Mouse (Mus musculus): ENCODE measurements around the gene Gm45021. TPM values are rescaled to one million over a fixed set of nuclear protein-coding genes. Genes with fewer than 3 reads are reported as not detected.
"Not testable (repeated sequence)": the region's sequence is repeated elsewhere in the genome, so short reads cannot be mapped to it uniquely, and the experiment has no call there.

The Gm45021 gene
- total RNA-seq, 1 experiment from 2014 or later, result not detected

GRCm38 (mm10) chr6:48608124-48608523, 18.7 kb downstream of the Gm45021 start:
- ATAC-seq (replicated peaks; ENCODE audit: low read depth, poor library complexity, severe bottlenecking), result no peak

DNA sequence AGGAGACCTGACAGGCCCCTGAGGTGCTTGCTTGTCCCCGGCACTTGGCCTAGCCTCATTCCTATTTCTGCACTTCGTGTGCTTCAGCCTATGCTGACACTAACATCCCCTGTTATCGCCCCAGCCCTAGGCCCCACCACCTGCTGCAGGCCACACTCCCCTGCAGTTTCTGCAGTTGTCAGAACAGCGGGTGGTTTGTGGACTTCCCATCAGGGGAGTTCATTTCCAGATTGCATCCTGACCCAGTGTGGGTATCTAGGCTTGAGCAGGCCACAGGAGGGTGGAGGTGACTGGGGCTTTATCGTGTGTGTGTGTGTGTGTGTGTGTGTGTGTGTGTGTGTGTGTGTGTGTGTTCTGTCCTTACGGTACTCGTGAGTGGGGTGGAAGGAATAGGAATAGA, 20.1 kb downstream of the Gm45021 start:
- peak; percentile 25; the same call in 1 of the 2 replicates for ATAC-seq (replicated peaks; ENCODE audit: low read depth, poor library complexity, severe bottlenecking)

GRCm38 (mm10) chr6:48610657-48611056, 21.2 kb downstream of the Gm45021 start:
- ATAC-seq (replicated peaks; ENCODE audit: low read depth, poor library complexity, severe bottlenecking), result no peak

DNA sequence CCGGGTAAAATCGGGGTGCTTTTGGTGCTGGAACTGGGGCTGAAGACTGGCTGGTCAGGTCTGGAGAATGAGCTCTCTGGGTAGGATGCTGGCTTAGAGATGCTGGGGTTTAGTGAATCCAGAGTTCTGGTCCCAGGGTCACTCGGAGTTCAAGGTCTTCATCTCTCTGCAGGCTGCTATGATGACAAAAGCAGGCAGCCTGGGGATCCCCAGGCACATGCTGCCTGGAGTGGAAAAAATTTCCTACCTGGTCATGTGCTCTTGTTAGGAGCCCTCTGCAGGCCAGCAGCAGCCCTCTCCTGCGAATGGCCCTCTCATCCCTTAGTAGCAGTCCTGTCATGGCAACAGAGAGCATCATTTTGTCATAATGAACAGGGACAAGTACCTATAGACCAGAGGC, 24.1 kb downstream of the Gm45021 start:
- no peak for ATAC-seq (replicated peaks; ENCODE audit: low read depth, poor library complexity, severe bottlenecking)

DNA sequence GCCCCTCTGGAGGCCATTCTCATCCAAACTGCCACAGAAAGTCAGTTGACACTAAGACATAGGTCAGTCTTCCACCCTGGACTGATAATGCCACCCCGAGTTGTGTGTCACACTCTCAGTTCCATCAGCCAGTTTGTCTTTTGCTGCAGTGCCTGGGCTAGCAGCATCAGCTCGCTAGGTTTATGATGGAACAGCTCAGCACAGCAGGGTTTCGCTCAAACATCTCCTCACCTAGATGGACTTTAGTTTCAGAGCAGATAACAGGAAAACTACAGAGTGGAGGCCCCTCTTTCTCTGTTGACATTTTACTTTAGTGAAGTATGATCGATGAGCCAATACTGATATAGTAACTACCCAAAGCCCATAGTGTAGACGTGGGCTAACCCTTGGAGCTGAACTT, 25.3 kb downstream of the Gm45021 start:
- ATAC-seq (replicated peaks; ENCODE audit: low read depth, poor library complexity, severe bottlenecking), result no peak

GRCm38 (mm10) chr6:48620031-48620430, 30.6 kb downstream of the Gm45021 start:
- ATAC-seq (replicated peaks; ENCODE audit: low read depth, poor library complexity, severe bottlenecking), result no peak

DNA sequence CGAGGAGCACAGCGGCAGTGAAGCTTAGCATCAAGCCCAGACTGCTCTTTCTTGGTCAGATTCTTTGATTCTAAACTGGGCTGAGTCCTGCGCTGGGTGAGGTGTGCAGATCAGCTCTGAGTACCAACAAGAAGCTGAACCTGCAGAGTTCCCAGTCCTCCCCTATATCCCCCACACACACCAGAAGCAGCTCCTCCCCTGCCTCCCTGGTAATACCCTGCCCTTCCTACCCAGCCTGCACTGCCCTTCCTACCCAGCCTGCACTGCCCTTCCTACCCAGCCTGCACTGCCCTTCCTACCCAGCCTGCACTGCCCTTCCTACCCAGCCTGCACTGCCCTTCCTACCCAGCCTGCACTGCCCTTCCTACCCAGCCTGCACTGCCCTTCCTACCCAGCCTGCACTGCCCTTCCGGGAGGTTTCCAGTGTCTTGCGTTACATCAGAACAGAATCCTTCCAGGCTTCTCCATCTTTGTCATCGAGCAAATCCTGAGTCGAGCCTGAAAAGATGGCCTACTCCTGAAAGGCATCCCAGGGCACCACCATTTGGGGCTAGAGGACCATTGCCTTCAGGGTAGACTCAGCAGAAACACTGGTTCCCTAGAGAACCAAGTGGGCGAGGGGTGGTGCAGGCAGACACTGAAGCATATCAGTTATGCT, 32.9 kb downstream of the Gm45021 start:
- ATAC-seq (replicated peaks; ENCODE audit: low read depth, poor library complexity, severe bottlenecking), result not testable (repeated sequence)

DNA sequence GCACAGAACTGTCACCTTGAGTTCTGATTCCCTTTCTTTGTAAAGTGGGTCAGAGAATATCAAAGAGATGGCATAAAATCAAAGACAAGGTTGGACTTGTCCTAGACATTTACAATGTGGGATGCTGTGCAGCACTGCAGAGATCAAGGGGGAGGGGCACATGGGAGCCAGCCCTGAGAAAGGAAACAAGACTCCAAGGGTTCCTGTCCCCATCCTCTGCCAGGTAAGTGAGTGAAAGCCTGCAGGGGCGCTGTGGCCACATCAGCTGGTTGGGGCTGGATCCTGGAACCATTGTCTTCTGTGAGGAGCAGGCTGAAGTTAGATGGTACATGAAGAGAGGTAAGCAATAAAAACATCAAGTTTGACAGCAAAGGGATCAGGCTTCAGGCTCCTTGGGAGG, 34.0 kb downstream of the Gm45021 start:
- no peak for ATAC-seq (replicated peaks; ENCODE audit: low read depth, poor library complexity, severe bottlenecking)

DNA sequence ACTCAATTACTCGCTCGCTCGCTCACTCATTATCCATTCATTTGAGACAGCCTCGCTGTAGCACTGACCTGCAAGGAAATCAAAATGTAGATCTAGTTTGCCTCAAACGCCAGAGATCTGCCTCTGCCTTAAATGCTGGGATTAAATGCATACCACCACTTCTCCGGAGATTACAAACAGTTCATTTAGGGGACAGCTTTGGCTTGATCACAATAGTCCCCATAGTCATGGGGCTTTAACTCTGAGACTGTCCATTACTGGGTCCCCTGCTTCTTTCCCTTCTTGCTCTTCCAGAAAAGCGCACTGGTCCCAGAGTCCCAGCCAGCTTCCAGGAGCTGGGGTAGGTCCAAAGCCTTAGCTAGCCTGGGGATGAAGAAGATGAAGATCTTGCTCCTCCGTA, 37.1 kb downstream of the Gm45021 start, which contains the start of gene AI854703:
TSS of gene AI854703 (plus strand) at position 301 of the 400 bp plus-strand sequence.
- no peak for ATAC-seq (replicated peaks; ENCODE audit: low read depth, poor library complexity, severe bottlenecking)

- ATAC-seq (replicated peaks; ENCODE audit: low read depth, poor library complexity, severe bottlenecking), result peak; percentile 69
These were observed 37.6 kb downstream of the Gm45021 start for GRCm38 (mm10) chr6:48626984-48627383.

- no peak for ATAC-seq (replicated peaks; ENCODE audit: low read depth, poor library complexity, severe bottlenecking)
These were observed 38.1 kb downstream of the Gm45021 start for GRCm38 (mm10) chr6:48627511-48627924.

DNA sequence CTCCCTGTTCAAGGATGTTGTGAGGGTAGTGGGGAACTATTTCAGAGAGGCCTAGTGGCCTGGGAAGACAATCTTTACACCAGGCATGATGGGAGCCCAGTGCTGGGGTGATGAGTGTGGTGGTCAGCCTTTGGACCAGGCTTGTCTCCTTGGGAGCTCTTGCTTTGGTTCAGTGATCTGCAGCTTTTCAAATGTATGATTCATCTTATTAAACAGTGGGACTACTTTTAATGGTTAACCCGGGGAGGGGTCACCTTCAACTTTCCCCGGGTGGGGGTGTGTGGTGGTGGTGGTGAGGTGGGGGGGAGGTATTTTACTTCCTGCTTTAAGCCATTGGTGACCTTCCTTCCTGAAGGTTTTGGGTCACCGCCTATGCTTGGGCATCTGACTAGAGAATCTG, 39.0 kb downstream of the Gm45021 start:
- ATAC-seq (replicated peaks; ENCODE audit: low read depth, poor library complexity, severe bottlenecking), result no peak

DNA sequence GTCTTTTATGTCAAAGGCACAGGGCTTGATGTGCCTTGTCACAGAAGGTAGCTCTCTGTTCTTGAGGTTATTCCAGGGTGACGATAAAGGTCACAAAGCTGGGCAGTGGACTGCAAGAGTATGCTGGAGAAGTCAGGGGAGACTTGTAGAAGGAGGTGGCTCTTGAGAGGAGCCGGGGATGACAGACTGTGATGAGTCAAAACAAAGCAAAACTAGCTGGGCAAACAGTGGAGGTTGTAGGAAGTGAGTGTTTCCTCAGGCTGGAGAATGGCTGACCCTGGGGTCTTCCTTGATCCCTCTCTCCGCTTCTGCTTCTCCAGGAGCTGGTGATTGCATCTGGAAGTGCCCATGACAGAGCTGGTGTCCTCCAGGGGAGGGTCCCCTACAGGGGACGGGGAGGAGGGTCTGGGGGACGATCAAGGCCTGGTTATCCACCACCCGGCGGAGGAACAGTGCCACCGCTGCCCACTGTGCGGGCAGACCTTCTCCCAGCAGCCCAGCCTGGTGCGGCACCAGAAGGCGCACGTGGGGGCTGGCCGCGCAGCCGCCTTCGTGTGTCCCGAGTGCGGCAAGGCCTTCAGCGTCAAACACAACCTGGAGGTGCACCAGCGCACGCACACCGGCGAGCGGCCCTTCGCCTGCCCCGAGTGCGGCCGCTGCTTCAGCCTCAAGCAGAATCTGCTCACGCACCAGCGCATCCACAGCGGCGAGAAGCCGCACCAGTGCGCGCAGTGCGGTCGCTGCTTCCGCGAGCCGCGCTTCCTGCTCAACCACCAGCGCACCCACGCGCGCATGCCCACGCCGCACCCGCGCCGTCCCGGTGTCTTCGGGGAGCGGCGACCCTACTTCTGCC, 39.6 kb downstream of the Gm45021 start:
- ATAC-seq (replicated peaks; ENCODE audit: low read depth, poor library complexity, severe bottlenecking), result peak; percentile 24; the same call in 1 of the 2 replicates

- ATAC-seq (replicated peaks; ENCODE audit: low read depth, poor library complexity, severe bottlenecking), result no peak
These were observed 40.2 kb downstream of the Gm45021 start for GRCm38 (mm10) chr6:48629661-48630034.

DNA sequence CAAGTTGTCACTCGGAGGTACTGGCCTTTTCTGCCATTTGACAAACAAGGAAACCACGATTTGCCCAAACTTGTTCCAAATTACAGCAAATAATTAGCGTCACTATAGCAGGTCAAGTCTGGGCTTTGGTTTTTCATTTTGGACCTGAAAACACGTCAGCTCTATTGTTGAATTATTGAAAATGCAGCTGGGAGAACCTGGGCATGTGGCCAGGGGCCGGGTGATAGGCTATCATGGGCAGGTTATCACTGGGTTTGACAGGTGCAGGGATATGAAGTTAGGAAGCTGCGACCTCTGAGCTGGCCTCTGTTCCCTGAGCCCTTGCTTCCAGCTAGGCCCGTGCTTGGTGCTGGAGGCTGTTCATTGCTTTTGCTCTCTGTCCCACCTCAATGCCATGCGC, 41.4 kb downstream of the Gm45021 start:
- no peak for ATAC-seq (replicated peaks; ENCODE audit: low read depth, poor library complexity, severe bottlenecking)

GRCm38 (mm10) chr6:48635105-48635504, 45.7 kb downstream of the Gm45021 start:
- ATAC-seq (replicated peaks; ENCODE audit: low read depth, poor library complexity, severe bottlenecking), result peak; percentile 63

- ATAC-seq (replicated peaks; ENCODE audit: low read depth, poor library complexity, severe bottlenecking), result no peak
These were observed 47.1 kb downstream of the Gm45021 start for GRCm38 (mm10) chr6:48636515-48636914.

- no peak for ATAC-seq (replicated peaks; ENCODE audit: low read depth, poor library complexity, severe bottlenecking)
These were observed 48.5 kb downstream of the Gm45021 start for GRCm38 (mm10) chr6:48637811-48638500.

- ATAC-seq (replicated peaks; ENCODE audit: low read depth, poor library complexity, severe bottlenecking), result no peak
These were observed 49.1 kb downstream of the Gm45021 start for GRCm38 (mm10) chr6:48638553-48638952.

DNA sequence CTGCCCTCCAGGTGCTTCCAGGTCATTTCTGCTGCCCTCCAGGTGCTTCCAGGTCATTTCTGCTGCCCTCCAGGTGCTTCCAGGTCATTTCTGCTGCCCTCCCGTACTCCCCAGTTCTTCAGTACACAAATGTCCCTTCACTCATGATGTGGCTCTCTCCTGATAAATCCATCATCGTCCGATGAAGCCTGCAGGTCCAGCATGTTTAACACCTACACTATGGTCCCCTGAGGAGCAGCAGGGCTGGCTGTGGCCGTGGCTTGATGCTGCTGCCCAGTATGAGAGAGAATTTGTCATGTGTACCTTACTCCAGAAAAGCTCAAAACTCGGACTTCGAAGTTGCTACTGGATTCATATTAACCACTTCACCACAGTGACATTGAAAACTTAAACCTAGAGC, 52.0 kb downstream of the Gm45021 start:
- ATAC-seq (replicated peaks; ENCODE audit: low read depth, poor library complexity, severe bottlenecking), result no peak

All from common myeloid progenitor, adult 5-6 weeks (primary cell).